Mouse (Mus musculus): ENCODE measurements at regions not wholly inside any gene's neighbourhood (a gene's known extent, or its start where the extent isn't known, plus 50 kb on each side); places are given as distances from the start of the nearest gene placed in this dataset.

- TF ChIP-seq CTCF (IDR thresholded peaks at IDR 0.05; ENCODE audit: extremely low read depth, insufficient read depth, low read length) (no peak), POLR2A (IDR thresholded peaks at IDR 0.05; ENCODE audit: extremely low read depth, insufficient read depth, low read length) (no peak)
These were observed 489.4 kb upstream of the Camk1g start for GRCm38 (mm10) chr1:193859257-193860125.

Measured in cortical plate, adult 2 months (tissue).